Mouse (Mus musculus): ENCODE data around the gene Plekha4.
"Not testable (repeated sequence)": the region's sequence is repeated elsewhere in the genome, so short reads cannot be mapped to it uniquely, and the experiment has no call there.

The Plekha4 gene

DNA sequence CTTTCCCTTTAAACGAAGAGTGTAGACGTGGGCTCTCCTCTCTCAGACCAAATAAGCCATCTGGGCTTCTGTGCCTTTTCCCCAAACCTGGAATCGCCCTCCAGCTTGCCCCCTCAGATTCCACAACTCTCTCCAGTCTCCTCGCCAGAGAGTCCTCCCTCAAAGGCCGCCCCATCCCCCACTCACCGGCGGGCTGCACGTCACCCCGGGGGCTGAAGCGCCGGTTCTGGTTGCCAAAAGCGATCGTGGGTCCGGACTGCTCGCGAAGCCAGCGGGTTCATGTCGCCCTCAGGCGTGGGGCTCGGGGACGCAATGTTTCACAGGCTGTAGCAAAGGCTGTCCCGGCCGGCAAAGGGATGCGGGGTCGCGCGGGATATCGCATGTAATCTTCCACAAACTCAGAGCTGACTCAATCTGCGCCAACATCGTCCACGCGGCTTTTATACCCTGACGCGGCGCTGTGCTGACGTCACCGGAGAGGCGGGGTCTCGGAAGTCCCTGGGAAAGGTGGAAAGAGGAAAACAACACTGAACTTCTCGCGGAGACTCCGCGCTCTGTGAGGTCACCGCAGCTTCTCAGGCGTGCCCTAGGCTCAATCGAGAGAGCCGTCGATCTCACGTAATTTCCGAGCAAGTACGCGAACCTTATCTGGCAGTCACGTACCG, at the start of gene Plekha4, which contains the start of gene Ppp1r15a:
Gene Plekha4, plus strand, starts transcription at position 522 of the 665 bp plus-strand sequence.
Gene Ppp1r15a, minus strand, starts transcription at position 460 of the 665 bp plus-strand sequence.
- peak; percentile 98 for DNase-seq (ENCODE audit: low spot score)

DNA sequence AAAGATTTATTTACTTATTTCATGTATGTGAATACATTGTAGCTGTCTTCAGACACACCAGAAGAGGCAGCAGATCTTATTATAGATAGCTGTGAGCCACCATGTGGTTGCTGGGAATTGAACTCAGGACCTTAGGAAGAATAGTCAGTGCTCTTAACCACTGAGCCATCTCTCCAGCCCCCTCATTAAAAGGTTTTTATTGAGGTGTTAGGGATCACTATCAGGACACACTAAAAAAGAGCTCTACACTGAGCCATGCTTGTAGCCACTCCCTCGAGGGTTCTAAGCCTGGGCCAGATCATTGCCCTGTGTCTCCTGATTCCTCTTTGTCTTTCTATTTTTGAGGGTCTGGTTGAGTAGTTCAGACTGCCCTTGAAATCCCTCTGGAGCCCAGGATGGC, 49.7 kb upstream of the Plekha4 start:
- no peak for DNase-seq (ENCODE audit: low spot score)

DNA sequence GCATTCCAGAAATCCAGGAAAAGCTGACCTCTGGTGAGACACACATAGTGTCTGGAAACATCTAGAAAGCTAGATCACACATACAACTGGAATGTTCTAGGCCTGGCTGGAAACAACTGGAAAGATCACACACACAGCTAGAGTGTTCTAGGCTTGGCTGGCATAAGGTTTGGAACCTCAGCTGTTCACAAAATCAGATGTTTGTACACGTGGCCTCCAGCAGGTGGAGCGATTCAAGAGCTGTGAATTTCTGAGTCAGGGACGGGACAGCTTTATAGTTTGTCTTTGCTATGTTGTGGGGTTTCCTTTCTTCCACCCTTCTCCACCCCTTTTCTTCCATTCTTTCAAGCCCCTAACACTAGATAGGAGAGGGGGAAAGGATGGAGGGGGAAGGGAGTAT, 49.1 kb upstream of the Plekha4 start:
- DNase-seq (ENCODE audit: low spot score) = peak; percentile 68

DNA sequence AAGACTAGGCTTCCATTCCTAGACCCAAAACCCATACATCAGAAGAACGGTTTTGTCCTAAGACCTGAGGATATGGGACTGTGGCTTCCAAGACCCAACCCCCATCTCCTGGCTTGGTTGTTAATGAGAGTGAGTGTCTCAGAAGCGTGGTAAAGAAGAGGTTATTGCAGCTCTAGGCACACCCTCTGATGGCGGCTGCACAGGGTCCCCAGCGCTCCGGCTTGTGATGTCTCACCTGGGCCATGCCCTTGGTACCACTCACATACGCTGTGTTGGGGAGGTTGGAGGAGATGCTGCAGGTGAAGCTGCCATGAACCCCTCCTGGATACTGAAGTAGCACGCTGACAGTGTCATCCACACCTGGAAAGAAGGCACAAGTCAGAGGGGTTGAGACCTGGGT, 47.4 kb upstream of the Plekha4 start:
- no peak for DNase-seq (ENCODE audit: low spot score)

DNA sequence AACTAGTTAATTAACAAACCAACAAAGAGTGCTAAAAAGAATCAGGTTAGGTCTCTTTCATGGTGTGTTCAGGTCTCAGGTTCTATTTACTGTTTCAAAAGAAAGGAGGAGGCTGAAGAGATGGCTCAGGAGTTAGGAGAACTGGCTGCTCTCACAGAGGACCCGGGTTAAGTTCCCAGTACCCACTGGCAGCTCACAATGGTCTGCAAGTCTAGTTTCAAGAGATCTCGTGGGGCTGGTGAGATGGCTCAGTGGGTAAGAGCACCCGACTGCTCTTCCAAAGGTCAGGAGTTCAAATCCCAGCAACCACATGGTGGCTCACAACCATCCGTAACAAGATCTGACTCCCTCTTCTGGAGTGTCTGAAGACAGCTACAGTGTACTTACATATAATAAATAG, 45.8 kb upstream of the Plekha4 start:
- not testable (repeated sequence) for DNase-seq (ENCODE audit: low spot score)

DNA sequence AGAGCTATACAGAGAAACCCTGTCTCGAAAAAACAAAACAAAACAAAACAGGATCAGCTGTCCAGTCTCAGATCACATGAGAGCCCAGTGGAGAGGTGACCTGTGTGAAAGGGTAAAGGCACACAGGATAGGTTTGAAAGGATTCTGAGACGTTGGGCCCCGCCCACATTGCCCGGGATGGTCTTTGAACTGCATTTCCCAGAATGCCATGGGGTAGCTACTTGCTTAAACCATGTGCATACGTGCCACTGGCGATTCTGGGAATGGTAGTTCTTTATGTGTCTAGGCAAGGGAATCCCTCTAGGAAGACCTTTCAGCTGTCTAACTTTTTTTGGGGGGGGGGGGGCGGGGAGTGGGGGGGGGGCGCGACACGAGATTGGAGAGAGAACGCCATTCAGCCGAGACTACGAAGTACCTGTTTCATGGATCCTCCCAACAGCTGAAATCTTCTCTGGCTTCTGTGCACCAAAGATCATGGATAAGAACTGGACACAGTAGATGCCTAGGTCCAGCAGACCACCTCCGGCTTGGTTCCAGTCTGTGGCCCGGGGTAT, 44.7 kb upstream of the Plekha4 start, which contains the start of gene Tulp2:
Gene Tulp2, plus strand, starts transcription at position 504 of the 554 bp plus-strand sequence.
- peak; percentile 57 for DNase-seq (ENCODE audit: low spot score)

DNA sequence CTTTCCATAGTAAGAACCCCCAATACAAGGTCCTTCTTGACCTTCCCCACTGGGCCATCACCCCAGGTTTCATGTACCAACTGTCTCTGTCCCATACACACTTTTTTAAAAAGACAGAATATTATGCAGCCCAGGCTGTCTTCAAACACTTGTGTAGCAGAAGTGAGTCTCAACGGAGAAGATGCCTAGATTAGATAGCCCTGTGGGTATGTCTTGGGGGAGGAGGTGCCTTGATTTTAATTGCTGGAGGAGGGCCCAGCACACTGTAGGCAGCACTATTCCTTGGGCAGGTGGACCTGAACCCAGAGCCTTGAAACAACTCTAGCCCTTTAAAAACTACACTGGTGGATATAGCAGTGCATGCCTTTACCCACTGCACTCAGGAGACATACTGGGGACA, 44.0 kb upstream of the Plekha4 start:
- DNase-seq (ENCODE audit: low spot score) = no peak

DNA sequence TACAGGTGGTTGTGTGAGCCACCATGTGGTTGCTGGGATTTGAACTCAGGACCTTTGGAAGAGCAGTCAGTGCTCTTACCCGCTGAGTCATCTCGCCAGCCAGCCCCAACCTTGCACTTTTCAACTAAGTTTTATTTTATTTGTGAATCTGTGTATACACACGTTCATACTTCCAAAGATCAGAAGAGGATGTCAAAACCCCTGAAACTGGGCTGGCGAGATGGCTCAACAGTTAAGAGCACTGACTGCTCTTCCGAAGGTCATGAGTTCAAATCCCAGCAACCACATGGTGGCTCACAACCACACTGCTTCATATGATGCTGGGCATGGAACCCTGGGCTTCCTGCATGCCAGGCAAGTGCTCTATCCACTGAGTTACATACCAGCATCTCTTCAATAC, 41.1 kb upstream of the Plekha4 start:
- DNase-seq (ENCODE audit: low spot score) = not testable (repeated sequence)

DNA sequence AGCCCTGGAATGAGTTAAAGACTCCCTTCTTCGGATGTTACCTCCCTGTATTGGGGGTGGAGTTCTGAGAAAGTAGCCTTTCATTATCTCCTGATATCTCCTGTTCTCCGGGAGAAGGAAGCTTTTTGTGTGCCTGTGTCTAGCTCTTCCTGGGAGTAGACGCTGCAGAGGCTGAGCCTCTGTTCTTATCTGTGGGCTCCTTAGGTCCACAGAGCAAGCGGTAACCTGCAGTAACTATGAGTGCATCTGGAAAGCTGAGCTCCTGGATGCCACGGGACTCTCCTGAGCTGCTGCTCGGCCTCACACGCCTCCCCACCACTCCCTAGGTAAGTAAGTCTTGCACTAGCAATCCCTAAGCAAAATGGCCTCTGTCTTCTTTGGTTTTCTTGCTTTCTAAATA, 40.0 kb upstream of the Plekha4 start:
- DNase-seq (ENCODE audit: low spot score) = no peak

DNA sequence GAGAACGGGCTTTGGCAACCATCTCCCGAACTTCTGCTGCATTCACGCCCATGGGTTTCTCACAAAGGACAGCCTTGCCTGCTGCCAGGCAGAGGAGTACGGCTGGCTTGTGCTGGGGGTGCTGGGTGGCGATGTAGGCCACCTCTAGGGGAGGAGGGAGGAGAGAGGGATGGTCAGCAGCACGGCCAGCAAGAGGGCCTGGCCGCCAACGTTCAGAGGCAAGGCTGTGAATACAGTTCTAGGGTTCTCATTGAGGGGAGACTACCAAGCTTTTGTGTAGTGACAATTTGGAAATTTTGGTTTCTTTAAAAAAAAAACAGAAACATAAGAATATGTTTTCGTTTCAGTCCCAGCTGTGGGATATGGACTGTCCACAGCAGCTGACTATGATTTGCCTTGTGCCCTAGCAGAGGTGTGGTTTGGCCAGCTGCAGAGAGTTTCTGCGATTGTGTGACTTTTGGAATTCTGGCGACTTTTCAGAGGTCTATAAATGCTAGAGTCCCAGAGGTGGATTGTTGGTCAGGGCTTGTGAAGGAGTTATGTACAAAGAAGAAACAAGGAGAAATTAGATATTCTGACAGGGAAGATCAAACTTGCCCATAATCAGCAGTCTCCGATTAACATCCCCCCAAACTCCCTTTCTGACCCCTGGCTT, 39.2 kb upstream of the Plekha4 start, which contains the start of gene Gm45808:
Gene Gm45808, minus strand, starts transcription at position 51 of the 655 bp plus-strand sequence.
- DNase-seq (ENCODE audit: low spot score) = no peak

DNA sequence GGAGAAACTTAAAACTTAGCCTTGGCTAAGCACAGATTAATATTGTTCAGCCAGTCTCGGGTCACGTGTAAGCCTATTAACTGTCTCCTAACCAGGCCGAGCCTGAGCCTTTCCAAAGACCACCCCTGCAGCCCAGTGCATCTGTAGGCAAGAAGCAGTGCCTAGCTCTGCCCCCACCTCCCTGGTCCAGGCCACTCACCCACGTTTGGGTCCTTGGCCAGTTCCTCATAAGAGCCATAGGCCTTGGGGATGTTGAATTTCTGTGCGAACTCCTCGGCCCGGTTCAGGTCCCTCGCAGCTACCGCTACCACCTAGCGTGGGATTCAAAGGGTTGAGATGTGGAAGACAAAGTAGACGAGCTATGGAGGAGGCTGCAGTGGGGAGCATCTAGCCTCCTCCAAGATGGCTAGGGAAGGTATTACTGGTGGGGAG, 38.3 kb upstream of the Plekha4 start:
- no peak for DNase-seq (ENCODE audit: low spot score)

DNA sequence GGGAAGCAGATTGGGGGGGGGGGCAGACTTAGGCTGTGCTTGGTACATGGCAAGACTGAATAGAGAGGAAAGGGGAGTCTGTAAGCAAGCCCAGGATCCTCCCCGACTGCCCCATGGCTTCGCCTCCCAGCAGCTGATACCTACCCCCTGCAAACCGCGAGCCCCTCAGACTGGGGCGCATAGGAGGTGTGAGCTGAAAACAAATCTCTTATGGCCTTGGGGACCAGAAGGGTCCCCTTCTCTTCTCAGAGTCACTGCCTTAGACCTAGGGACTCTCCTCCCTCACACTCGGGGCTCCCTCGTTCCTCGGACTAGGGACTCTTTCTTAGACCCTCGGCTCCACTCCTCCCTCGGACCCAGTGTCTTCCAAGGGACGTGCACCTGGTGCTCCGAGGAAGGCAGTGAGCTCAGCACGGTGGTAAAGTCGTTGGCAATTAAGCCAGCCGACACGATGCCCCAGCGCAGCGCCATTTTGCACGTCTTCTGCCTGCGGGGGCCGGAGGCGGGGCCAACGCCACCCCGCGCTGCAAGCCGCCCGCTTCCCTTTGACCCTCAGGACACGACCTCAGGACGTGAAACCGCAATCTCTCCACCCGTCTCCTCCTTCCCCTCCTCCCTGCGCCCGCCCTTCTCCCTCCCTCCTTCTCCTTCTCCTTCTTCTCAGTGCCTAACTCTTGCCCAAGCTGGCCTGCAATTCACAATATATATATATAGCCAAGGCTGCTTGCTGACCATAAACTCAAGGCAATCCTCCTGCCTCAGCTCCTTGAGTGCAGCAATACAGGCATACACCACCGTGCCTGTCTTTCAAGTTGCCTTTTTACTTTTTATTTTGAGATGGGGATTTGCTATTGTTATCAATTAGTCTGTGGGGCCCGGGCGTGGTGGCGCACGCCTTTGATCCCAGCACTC, 37.6 kb upstream of the Plekha4 start, which contains the start of gene Dhdh:
Gene Dhdh, minus strand, starts transcription at position 513 of the 912 bp plus-strand sequence.
- DNase-seq (ENCODE audit: low spot score) = peak; percentile 31

DNA sequence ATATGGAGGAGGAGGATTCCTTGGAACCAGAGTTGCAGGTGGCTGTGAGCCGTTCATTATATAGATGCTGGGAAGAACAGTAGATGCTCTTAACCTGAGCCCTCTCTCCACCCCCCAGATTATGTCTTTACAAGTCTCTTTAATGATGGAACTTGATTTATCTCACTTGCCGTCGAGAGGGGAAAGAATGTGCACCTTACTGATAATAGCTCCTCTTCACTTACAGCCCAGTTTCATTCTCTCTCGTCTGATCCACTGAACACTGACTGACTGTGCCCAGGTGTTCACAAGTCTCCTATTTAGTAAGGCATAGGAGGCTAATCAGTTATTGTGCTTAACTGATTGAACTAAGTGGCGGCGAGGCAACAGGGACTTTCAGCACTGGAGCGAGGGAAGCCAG, 36.6 kb upstream of the Plekha4 start:
- no peak for DNase-seq (ENCODE audit: low spot score)

DNA sequence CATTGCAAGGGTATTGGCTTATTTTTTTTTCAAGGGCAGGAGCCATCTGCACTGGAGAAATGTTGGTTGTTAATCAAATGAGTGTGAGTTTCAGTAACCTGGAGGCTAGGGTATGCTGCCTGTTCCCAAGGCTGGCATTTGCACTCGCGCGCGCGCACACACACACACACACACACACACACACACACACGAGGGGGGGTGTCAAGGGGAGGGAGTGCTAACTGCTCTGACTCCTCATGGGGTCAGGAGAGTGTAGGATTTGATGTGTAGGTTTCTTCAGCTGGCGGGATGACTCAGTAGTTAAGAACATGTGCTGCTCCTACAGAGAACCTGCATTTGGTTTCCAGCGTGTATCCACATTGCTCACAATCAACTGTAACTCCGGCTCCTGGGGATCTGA, 35.3 kb upstream of the Plekha4 start:
- no peak for DNase-seq (ENCODE audit: low spot score)

DNA sequence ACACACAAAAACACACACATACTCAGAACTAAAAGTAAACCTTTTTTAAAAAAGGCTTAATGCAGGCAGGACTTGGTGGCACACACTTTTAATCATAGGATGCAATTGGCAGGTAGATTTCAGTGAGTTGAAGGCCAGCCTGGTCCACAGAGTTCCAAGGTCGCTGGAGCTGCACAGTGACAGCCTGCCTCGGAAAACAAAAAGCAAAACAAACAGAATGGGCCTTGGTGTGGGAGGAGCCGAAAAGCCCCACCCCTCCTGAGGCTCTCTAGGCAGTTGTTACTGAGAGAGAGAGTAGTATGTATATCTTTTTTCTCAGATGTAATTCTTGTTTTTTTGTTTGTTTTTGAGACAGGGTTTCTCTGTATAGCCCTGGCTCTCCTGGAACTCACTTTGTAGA, 34.9 kb upstream of the Plekha4 start:
- no peak for DNase-seq (ENCODE audit: low spot score)

DNA sequence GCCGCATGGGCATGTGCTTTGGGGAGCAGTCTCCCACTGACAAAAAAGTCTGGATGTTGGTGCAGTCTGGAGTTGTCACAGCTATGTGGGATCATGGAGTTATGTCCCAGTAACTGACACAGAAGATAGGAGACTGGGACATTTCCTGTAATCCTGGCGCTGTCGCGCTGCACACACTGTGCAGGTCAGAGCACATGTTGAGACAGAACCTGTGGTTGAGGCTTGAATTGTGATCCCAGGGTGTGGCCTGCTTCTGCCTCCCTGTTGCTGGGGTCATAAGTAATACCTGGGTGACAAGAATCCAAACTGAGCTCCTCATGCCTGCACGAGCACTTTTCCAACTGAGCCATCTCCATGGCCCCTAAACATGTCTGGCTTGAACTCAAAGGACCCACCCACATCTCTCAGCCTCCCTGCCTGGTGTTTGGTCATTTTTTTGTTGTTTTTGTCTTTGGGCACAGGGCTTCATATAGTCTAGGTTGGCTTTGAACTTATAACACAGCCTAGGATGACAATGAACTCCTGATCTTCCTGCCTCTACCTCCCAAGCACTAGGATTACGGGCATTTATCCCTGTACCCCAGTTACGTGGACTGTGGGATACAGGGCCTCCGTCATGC, 33.8 kb upstream of the Plekha4 start:
- DNase-seq (ENCODE audit: low spot score) = no peak

DNA sequence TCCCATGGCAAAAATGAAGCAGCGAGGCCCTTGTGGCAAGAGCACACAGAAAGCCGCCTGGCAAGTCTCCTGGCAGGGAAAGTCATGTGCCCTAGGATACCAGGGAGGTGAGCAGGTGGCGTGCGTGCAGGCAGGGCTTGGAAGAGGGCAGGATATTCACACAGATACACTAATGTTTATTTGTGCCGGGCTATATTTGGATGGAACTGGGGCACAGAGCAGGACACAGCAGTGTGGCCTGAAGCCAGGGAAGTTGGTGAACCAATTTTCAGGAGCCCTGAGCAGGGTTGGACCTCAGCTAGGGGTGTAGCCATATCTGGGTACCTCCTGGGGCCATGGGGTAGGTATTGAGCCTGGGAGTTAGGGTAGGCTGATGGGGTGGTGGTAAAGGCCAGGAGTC, 33.2 kb upstream of the Plekha4 start:
- DNase-seq (ENCODE audit: low spot score) = no peak

DNA sequence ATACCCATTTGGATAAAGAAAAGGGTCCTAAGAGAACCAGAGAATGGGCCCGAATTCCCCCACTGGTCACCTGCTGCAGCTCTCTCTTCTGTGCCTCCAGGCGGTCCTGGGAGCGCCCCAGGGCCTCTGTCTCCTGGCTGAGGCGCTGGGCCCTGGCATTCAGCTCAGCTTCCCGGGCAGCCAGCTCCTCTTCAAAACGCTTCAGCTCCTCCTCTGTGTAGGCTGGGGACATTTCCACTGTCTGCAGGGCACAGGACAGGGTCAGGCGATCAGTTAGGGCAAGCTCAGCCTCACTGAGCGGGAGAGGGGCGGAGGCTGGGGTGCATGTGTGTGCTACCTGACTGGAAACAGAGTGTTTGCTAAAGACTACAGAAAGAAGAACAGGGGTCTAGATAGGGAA, 31.6 kb upstream of the Plekha4 start:
- no peak for DNase-seq (ENCODE audit: low spot score)

DNA sequence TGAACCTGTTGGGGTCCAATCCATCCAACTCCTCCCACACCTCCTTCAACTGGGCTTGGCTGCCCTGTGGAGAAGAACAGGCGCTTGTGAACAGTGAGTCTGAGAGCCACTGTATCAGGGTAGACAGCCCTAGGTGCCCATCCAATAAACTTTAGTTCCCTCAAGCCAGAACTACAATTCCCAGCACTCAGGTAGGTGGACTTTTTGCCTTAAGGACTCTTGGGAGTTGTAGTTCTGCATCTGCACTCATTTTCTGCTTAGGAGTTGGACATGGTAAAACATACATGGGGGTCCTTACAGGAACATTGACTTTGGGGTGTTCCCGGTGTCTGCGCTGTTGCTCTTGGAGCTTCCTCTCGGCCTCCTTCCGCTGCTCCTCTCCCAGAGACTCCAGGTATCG, 27.7 kb upstream of the Plekha4 start:
- DNase-seq (ENCODE audit: low spot score) = no peak

DNA sequence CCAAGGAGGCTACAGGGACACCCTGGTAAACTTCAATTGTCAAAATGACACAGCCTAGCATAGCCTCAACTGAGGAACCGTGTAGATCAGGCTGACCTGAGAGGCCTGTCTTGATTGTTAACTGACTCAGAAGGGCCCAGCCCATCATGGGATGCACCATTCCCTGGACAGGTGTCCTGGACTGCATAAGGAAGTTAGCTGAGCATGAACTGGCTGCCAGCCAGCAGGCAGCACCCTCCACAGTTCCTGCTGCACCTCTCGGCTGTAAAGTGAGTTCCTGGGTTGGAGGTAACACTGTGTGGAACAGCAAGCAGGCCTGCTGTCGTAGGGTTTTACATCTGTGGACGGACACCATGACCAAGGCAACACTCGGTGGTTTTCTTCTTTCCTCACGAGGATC, 18.5 kb upstream of the Plekha4 start:
- DNase-seq (ENCODE audit: low spot score) = no peak

DNA sequence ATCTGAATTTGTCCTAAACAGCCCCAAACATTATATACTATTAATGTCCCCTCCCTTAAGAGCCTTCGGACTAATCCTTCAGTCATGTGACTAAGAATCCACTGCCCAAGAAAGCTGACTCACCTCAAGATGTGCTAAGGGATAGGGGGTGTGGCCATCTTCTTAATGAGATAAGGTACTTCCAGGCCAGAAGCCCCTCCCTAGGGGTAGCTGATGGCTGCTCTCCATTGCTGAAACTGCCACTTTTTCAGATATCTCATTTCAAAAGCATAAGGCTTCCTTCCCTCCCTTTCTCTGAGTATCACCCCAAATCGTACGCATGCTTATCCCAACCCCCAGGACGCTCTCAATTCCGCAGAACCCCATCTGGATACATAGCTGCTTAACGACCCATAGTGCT, 17.6 kb upstream of the Plekha4 start:
- no peak for DNase-seq (ENCODE audit: low spot score)
